Mouse (Mus musculus) bone marrow, adult 2 months (tissue): ENCODE data around the gene Gm12184.

ENCODE experiments used
- CTCF ChIP-seq: fragments of 200-500 bp; IDR thresholded peaks from 2 replicates; pipeline ENCODE4 v1.5.1; 2011; ENCODE audit warnings: low read length, control low read depth; ENCODE audit not compliant: control insufficient read depth, insufficient read depth
- POLR2A ChIP-seq: fragments of 200-500 bp; IDR thresholded peaks from 2 replicates; pipeline ENCODE4 v1.6.1; 2011; ENCODE audit warnings: low read depth, mild to moderate bottlenecking, control low read depth, low read length, borderline replicate concordance; ENCODE audit not compliant: control insufficient read depth

- peak; percentile 48; the same call in 1 of the 2 replicates for TF ChIP-seq POLR2A
- peak; percentile 35; the same call in 1 of the 2 replicates for TF ChIP-seq CTCF
These were observed 27.2 kb upstream of the Gm12184 start for GRCm38 (mm10) chr11:48853474-48854180.
